Mouse (Mus musculus) layer of hippocampus, postnatal 10 days (tissue): ENCODE results near the gene Hmg20b. TPM values are rescaled to one million over a fixed set of nuclear protein-coding genes. Genes with fewer than 3 reads are reported as not detected.

ENCODE experiments used
- DNase-seq, 2 experiments: peaks; one replicate each; pipeline ENCODE4 v3.0.0; 2021; ENCODE audit warnings: low spot score in 2 of 2
- total RNA-seq, 2 experiments: library from RNA; stranded (reverse); gene quantifications; 2 replicates each; pipeline ENCODE4 v1.2.3; 2021

Hmg20b gene
- total RNA-seq, 2 experiments from 2014 or later: 25.1 to 30.9 TPM

- DNase-seq: no peak
Observed at GRCm38 (mm10) chr10:81327959-81328358, 22.3 kb downstream of the Hmg20b start.

GRCm38 (mm10) chr10:81326858-81327257, 23.4 kb downstream of the Hmg20b start:
- DNase-seq: no peak

- DNase-seq: no peak
Observed at GRCm38 (mm10) chr10:81325781-81326180, 24.5 kb downstream of the Hmg20b start.

- no peak for DNase-seq
Observed at GRCm38 (mm10) chr10:81325176-81325575, 25.1 kb downstream of the Hmg20b start.

DNA sequence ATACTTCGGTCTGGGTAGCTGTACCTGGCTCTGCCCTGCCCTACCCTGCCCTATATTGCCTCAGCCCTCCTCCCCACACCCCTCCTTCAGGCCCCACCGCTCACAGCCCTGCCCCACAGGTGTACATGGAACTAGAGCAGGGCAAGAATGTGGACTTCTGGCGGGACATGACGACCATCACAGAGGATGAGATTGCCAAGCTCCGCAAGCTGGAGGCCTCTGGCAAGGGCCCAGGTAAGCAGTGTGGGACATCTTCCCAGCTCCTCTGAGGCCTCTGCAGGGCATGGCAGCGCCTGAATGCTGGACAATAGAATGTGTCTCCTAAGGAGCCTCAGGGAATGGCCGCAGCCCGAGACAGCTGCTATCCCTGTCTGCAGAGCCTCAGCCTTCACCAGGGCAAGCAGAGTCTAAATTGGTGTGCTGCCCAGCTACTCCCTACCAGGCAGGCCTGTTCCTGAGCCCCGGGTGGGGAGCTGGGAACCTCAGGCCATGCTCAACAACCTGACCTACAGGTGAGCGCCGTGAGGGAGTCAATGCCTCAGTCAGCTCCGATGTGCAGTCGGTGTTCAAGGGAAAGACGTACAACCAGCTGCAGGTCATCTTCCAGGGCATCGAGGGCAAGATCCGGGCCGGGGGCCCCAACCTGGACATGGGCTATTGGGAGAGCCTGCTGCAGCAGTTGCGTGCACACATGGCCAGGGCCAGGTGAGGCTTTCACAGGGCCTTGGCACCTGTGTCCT, 26.3 kb downstream of the Hmg20b start:
- no peak for DNase-seq

DNA sequence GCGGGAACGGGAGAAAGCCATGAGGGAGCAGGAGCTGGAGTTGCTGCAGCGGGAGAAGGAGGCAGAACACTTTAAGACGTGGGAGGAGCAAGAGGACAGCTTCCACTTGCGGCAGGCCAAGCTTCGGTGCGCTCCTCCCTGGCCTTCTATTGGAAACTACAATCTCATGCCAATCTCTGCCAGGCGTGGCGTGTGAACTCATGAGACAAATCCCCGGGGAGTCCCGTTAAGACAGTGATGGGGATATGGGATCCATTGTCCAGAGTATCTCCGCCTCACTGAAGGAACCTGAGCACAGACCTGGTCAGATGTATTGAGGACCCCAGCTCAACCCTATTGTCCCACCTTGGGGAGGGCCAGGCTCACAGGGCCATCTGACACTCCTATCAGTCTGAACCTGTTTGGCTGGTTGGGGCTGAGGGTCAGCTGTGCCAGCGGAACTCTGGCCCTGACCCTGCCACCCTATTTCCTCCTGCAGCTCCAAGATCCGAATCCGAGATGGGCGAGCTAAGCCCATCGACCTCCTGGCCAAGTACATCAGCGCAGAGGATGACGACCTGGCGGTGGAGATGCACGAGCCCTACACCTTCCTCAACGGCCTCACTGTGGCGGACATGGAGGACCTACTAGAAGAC, 27.0 kb downstream of the Hmg20b start:
- DNase-seq: no peak

- DNase-seq: no peak
Observed at GRCm38 (mm10) chr10:81322444-81322843, 27.8 kb downstream of the Hmg20b start.

- DNase-seq: no peak
Observed at GRCm38 (mm10) chr10:81321436-81321835, 28.8 kb downstream of the Hmg20b start.

- peak; percentile 98 to 99 for DNase-seq
Observed at GRCm38 (mm10) chr10:81320550-81321347, 29.5 kb downstream of the Hmg20b start, which contains the start of gene Cactin. Gene Cactin, plus strand, starts transcription at chr10:81321103.

- DNase-seq: peak in 1 of 2 experiments; percentile 95
Observed at GRCm38 (mm10) chr10:81319741-81320549, 30.3 kb downstream of the Hmg20b start.

DNA sequence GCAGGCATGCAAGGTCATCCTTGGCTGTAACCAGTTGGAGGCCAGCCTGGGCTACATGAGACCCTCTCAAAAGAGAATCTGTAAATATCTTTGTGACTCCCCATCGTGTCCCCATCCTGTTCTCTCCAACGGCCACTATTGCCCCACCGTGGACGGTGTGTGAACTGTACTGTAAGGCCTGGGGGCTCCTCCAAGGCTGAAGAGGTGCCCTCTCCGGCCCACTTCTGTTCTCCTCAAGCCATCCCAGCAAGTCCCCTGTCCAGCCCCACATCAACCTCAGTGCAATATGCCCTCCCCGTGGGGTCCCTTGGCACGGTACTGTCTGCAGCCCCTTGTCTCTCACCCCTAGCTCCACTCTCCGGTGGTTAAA, 31.0 kb downstream of the Hmg20b start:
- peak; percentile 61 to 69 for DNase-seq

- no peak for DNase-seq
Observed at GRCm38 (mm10) chr10:81318589-81319329, 31.5 kb downstream of the Hmg20b start.

DNA sequence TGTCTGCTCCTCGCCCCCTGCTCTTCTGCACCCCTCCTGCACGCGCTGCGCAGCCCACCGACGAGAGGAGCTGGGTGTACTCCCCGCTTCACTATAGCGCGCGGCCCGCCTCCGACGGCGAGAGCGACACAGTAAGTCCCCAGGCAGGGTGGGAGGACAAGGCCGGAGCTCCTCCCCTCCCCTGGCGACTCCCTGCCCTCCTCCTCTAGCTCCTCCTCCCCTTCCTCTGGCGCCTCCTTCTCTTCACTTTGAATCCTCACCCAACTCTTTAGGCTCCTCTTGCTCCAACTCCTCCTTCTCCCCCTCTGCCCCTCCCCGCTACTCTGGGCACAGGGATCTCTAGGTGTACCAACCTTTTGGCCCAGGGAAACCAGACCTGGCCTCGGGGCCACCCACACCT, 33.0 kb downstream of the Hmg20b start:
- DNase-seq: no peak

DNA sequence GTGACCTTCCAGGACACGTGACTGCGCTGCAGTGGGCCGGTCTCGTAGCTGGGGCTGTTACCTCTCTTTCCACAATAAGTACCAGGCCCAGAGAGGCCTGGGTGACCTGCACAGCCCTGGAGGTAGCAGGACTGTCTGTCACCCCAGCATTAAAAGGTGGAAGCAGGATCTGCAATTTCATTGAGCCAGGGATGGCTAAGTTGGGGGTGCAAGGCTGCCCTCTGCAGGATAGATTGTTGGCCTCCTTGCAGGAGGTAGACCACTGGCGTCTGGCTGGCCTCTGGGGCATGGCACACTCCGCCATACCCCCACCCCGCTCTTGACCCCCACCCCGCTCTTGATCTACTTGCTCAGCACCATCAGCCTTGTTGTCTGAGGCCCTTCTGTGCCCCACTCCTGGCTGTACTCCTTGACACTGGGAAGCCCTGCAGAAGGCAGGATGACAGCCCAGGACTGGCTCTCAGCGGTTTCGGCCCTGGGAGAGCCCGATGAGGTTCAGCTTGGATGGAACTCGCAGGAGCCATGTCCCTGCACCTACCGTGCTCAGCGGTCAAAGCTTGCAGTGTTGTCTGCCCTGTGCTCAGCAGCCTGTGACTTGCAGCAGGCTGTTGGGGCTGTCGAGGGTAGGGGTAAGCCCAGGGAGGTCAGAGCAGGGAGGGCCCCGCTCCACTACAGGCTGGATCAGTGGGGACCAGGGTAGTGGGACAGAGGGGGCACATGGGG, 33.8 kb downstream of the Hmg20b start:
- peak in 1 of 2 experiments; percentile 51 for DNase-seq

DNA sequence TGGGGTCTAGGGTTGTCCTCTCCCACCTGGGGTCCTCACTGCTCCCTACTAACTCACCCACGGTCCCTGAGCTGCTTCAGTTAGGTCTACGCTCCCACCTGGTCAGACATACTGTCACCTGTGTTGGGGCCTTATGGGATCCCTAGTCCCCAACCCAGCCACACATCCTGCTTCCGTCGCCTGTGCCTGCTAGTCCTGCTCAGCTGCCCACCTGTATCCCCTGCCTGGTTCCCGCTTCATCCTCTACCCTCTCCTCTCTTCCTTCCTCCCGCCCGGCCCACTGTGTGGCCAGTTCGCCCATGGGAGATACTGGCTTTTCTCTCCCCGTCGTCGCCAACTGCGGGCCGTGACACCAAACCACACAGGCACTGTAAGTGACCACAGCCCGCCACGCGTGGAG, 34.7 kb downstream of the Hmg20b start:
- DNase-seq: no peak

DNA sequence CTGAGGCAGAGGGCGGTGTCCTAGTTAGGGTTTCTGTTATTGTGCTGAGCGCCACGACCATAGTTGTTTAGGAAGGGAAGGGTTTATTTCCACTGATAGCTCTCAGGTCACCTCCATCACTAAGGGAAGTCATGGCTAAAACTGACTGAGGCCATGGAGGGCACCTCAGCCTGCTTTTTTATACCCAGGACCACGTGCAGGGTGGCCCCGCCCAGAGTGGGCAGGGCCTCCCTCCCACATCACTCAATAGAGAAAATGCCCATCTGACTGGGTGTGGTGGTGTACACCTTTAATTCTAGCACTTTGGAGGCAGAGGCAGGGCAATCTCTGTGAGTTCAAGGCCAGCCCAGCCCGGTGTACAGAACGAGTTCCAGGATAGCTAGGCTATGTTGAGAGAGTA, 36.1 kb downstream of the Hmg20b start:
- no peak for DNase-seq

DNA sequence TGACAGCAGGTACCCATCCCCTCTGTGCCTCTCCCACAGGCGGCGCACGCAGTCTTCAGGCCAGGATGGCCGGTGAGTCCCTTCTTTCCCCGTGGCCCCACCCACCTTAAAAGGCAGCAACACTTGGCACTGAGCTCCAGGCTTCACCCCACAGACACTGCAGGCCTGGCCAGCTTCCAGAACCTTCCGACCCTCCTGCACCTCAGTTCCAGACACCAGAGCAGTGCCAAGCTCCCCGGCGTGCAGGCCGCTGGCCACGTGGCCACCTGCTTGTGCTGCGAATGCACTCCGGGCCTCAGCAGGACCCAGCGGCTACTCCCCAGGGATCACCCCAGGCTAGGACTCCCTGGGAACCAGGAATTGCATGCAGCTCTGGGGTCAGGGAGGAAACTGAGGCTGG, 36.7 kb downstream of the Hmg20b start:
- DNase-seq: no peak

GRCm38 (mm10) chr10:81309571-81309970, 40.7 kb downstream of the Hmg20b start:
- DNase-seq: no peak

DNA sequence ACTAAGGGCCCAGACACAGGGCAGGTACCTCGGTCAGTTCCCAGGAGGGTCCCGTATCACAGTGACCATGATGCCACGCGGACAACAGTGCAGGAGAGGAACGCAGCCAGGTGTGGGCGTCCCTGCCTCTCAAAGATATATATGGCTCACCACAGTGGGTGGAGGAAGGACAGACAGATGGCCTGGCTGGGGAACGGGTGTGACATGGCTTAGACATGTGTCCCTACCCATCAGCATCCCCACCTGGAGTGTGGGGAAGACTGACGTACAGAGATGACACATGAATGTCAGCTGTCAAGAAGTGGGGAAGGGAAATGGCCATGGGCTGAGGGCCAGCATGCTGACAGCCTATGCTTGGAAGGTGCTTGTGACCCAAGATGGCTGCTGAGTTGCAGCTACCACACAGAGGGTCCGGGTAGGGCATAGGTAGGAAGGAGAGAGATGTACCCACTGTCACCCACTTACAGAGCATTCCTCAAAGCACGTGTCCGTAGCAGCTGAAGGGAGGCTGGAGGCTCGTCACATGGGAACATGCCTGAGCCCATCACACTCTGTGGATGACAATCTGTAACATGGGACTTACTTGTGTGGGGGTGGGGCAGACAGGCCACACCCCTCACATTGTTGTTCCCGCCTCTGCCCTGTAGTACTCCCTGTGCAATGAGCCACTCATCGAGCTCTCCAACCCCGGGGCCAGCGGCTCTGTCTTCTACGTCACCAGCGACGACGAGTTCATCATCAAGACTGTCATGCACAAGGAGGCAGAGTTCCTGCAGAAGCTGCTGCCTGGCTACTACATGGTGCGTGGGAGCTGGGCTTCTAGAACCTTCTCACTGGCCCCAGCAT, 43.2 kb downstream of the Hmg20b start:
- DNase-seq: no peak
